Mouse (Mus musculus): ENCODE measurements around the gene Gfap.

Gfap gene

GRCm38 (mm10) chr11:102837385-102837784, 63.3 kb downstream of the Gfap start:
- no peak for DNase-seq (ENCODE audit: low read depth, low spot score)

All from telencephalon, adult 2 months (tissue).